Mouse (Mus musculus): ENCODE data around the gene Vmp1.

Gene Vmp1

GRCm38 (mm10) chr11:86583990-86584897, 99.4 kb downstream of the Vmp1 start:
- no peak for DNase-seq

GRCm38 (mm10) chr11:86583313-86583825, 100.3 kb downstream of the Vmp1 start:
- DNase-seq, result no peak

GRCm38 (mm10) chr11:86582543-86583260, 100.9 kb downstream of the Vmp1 start:
- no peak for DNase-seq

- DNase-seq, result peak; percentile 30 to 45
Measured at GRCm38 (mm10) chr11:86581943-86582542, 101.6 kb downstream of the Vmp1 start.

- peak; percentile 42 to 52 for DNase-seq
Measured at GRCm38 (mm10) chr11:86581250-86581753, 102.3 kb downstream of the Vmp1 start.

- DNase-seq, result no peak
Measured at GRCm38 (mm10) chr11:86580319-86581113, 103.1 kb downstream of the Vmp1 start.

GRCm38 (mm10) chr11:86579731-86580318, 103.8 kb downstream of the Vmp1 start:
- DNase-seq, result no peak

- peak; percentile 57 to 61 for DNase-seq
Measured at GRCm38 (mm10) chr11:86578809-86579730, 104.6 kb downstream of the Vmp1 start.

- no peak for DNase-seq
Measured at GRCm38 (mm10) chr11:86578106-86578808, 105.4 kb downstream of the Vmp1 start.

GRCm38 (mm10) chr11:86577231-86577630, 106.4 kb downstream of the Vmp1 start:
- DNase-seq, result peak in 1 of 2 experiments; percentile 23

GRCm38 (mm10) chr11:86575632-86576378, 107.8 kb downstream of the Vmp1 start:
- DNase-seq, result no peak

- DNase-seq, result no peak
Measured at GRCm38 (mm10) chr11:86574408-86574807, 109.2 kb downstream of the Vmp1 start.

GRCm38 (mm10) chr11:86573646-86574231, 109.9 kb downstream of the Vmp1 start:
- peak; percentile 44 to 58 for DNase-seq

GRCm38 (mm10) chr11:86572623-86573022, 111.0 kb downstream of the Vmp1 start:
- DNase-seq, result no peak

GRCm38 (mm10) chr11:86571871-86572270, 111.8 kb downstream of the Vmp1 start:
- no peak for DNase-seq

GRCm38 (mm10) chr11:86571047-86571855, 112.4 kb downstream of the Vmp1 start:
- DNase-seq, result no peak

- DNase-seq, result no peak
Measured at GRCm38 (mm10) chr11:86570261-86570746, 113.3 kb downstream of the Vmp1 start.

GRCm38 (mm10) chr11:86568425-86568824, 115.2 kb downstream of the Vmp1 start:
- DNase-seq, result no peak
